23 mouse cellular contexts compared by ENCODE assay signal in the genomic region with DNA sequence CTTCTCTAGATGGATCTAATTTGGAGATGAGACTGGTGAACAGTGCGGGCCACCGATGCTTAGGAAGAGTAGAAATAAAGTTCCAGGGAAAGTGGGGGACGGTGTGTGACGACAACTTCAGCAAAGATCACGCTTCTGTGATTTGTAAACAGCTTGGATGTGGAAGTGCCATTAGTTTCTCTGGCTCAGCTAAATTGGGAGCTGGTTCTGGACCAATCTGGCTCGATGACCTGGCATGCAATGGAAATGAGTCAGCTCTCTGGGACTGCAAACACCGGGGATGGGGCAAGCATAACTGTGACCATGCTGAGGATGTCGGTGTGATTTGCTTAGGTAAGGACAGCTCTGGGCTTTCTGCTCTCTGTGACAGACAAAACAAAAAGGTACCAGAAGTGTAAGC. TPM values are rescaled to one million over a fixed set of nuclear protein-coding genes. Genes with fewer than 3 reads are reported as not detected.
DNase-seq lines count a peak whose midpoint lies in the region; TF ChIP-seq lines count a peak whose summit lies in the region.
"Had no signal": no experiment of that assay in that cellular context is flagged by ENCODE, and none has a peak within 500 bp of the region (broad histone marks: within the 10 kb centered on the region; RNA-seq: fewer than 3 reads in every experiment).

No protein-coding gene starts in this region.

- H3K27ac ChIP-seq in layer of hippocampus, adult 2 months: no peak overlapping the region
- H3K27ac ChIP-seq in embryonic facial prominence, embryonic 10.5 days (replicated peaks): no peak overlapping the region
- H3K27ac ChIP-seq: embryonic facial prominence, embryonic 15.5 days; forebrain, embryonic 15.5 days; hindbrain, embryonic 10.5 days; hindbrain, postnatal 0 days had no signal

- no peaks in the 10 kb centered on the region for H3K27me3 ChIP-seq in embryonic facial prominence, embryonic 10.5 days (replicated peaks; ENCODE audit: low read depth, poor library complexity, severe bottlenecking)
- H3K27me3 ChIP-seq: embryonic facial prominence, embryonic 15.5 days; forebrain, embryonic 15.5 days had no signal

- no peak for TF ChIP-seq CTCF in layer of hippocampus, adult 2 months (conservative IDR thresholded peaks at IDR 0.05)

- DNase-seq in cerebellum, adult 9-11 months: peak; percentile 4
- no peak for DNase-seq in cerebellum, adult 11 months
- DNase-seq in layer of hippocampus, postnatal 10 days (ENCODE audit: low spot score in 2 of 2): peak; percentile 49 to 59
- no peak for DNase-seq in layer of hippocampus, adult 2 months (ENCODE audit: low spot score in 2 of 2)
- peak; percentile 9 for DNase-seq in NIH3T3 (ENCODE audit: low read depth)
- peak; percentile 44 to 53 for DNase-seq in cerebellum, postnatal 25 days
- DNase-seq in embryonic facial prominence, embryonic 10.5 days (ENCODE audit: low spot score): no peak
- DNase-seq: adrenal gland, postnatal 10 days; B cell, adult 2 months; embryo, embryonic 11 days; kidney, adult 9 months; kidney, postnatal 14 days; lung, postnatal 10 days; right cerebral cortex, postnatal 4 days; thymus, postnatal 25 days had no signal

- WGBS in embryonic facial prominence, embryonic 10.5 days: 89% methylated on average over 8 of the region's 8 CpGs

- H3K4me3 ChIP-seq in layer of hippocampus, adult 2 months: no peak overlapping the region
- H3K4me3 ChIP-seq in embryonic facial prominence, embryonic 10.5 days: no peak overlapping the region
- H3K4me3 ChIP-seq: embryonic facial prominence, embryonic 15.5 days; forebrain, embryonic 15.5 days; hindbrain, embryonic 10.5 days had no signal

- H3K36me3 ChIP-seq in embryonic facial prominence, embryonic 10.5 days (replicated peaks): no peaks in the 10 kb centered on the region
- H3K36me3 ChIP-seq: embryonic facial prominence, embryonic 15.5 days; forebrain, embryonic 15.5 days; G1E; hindbrain, embryonic 10.5 days had no signal

- no peaks in the 10 kb centered on the region for H3K4me1 ChIP-seq in embryonic facial prominence, embryonic 10.5 days
- H3K4me1 ChIP-seq: embryonic facial prominence, embryonic 15.5 days; forebrain, embryonic 15.5 days; hindbrain, embryonic 10.5 days had no signal

- H3K9me3 ChIP-seq in embryonic facial prominence, embryonic 10.5 days: no peaks in the 10 kb centered on the region
- H3K9me3 ChIP-seq: embryonic facial prominence, embryonic 15.5 days; forebrain, embryonic 15.5 days; G1E; hindbrain, embryonic 10.5 days had no signal

RNA-seq across cellular contexts. Expression of gene Cd163, which starts 4.5 kb away (rescaled TPM):
- total RNA-seq in layer of hippocampus, postnatal 10 days (2021): 1 to 10 TPM; 3.7 to 4.0 TPM
- 1 to 10 TPM; 2.1 to 3.0 TPM for total RNA-seq in layer of hippocampus, adult 2 months (2021)
- not detected in 2 replicates for polyA plus RNA-seq in embryonic facial prominence, embryonic 10.5 days (2016; fragmentation: Nextera tagmentation; extraction: Ambion mirVana)
- total RNA-seq: CH12.LX had no signal
- polyA plus RNA-seq: activated CD4-positive, CD25-positive, alpha-beta regulatory T cell, adult 4 months; G1E; heart, embryonic 11.5 days; hindbrain, embryonic 10.5 days had no signal

Comparison
In these comparisons a context has a peak if more than half of its experiments do, and no peak if none do; other contexts are left out.
1. DNase-seq: peak in cerebellum, adult 9-11 months (single experiment), layer of hippocampus, postnatal 10 days (2 of 2), NIH3T3 (single experiment) and cerebellum, postnatal 25 days (2 of 2); none in cerebellum, adult 11 months (single experiment), layer of hippocampus, adult 2 months (0 of 2) and embryonic facial prominence, embryonic 10.5 days (single experiment).